Mouse (Mus musculus): ENCODE measurements at regions not wholly inside any gene's neighbourhood (a gene's known extent, or its start where the extent isn't known, plus 50 kb on each side); places are given as distances from the start of the nearest gene placed in this dataset.
A peak's percentile ranks its signal among the peaks of the same experiment; 100 is the strongest.

GRCm38 (mm10) chr19:15667889-15668623, 279.1 kb downstream of the Psat1 start:
- Histone ChIP-seq H3K27ac (ENCODE audit: low read depth, low read length) (no peak overlapping the region), H3K36me3 (ENCODE audit: control insufficient read depth, insufficient read depth) (no peaks in the 10 kb centered on the region), H3K4me2 (replicated peaks; ENCODE audit: low read depth) (no peak overlapping the region), H3K27me3 (replicated peaks; ENCODE audit: control insufficient read depth, insufficient read depth, low read length) (no peaks in the 10 kb centered on the region), H3K9ac (ENCODE audit: low read depth, low read length) (no peak overlapping the region), H3K4me1 (replicated peaks; ENCODE audit: control insufficient read depth, insufficient read depth, low read length) (no peaks in the 10 kb centered on the region), H3K9me3 (ENCODE audit: control insufficient read depth) (no peaks in the 10 kb centered on the region), H3K4me3 (ENCODE audit: low read depth, low read length) (no peak overlapping the region)
- no peak for TF ChIP-seq CTCF (IDR thresholded peaks at IDR 0.05; ENCODE audit: low read depth)
- no peak for ATAC-seq
- 32% methylated on average over 13 of the region's 13 CpGs for whole genome bisulfite sequencing

GRCm38 (mm10) chr19:15663659-15664255, 283.4 kb downstream of the Psat1 start:
- Histone ChIP-seq H3K4me2 (replicated peaks; ENCODE audit: low read depth) (no peak overlapping the region), H3K36me3 (ENCODE audit: control insufficient read depth, insufficient read depth) (no peaks in the 10 kb centered on the region), H3K4me1 (replicated peaks; ENCODE audit: control insufficient read depth, insufficient read depth, low read length) (no peaks in the 10 kb centered on the region), H3K9ac (ENCODE audit: low read depth, low read length) (no peak overlapping the region), H3K4me3 (ENCODE audit: low read depth, low read length) (no peak overlapping the region), H3K9me3 (ENCODE audit: control insufficient read depth) (no peaks in the 10 kb centered on the region), H3K27ac (ENCODE audit: low read depth, low read length) (no peak overlapping the region), H3K27me3 (replicated peaks; ENCODE audit: control insufficient read depth, insufficient read depth, low read length) (no peaks in the 10 kb centered on the region)
- ATAC-seq = no peak
- 35% methylated on average over 3 of the region's 3 CpGs for WGBS
- TF ChIP-seq CTCF (IDR thresholded peaks at IDR 0.05; ENCODE audit: low read depth) = no peak

DNA sequence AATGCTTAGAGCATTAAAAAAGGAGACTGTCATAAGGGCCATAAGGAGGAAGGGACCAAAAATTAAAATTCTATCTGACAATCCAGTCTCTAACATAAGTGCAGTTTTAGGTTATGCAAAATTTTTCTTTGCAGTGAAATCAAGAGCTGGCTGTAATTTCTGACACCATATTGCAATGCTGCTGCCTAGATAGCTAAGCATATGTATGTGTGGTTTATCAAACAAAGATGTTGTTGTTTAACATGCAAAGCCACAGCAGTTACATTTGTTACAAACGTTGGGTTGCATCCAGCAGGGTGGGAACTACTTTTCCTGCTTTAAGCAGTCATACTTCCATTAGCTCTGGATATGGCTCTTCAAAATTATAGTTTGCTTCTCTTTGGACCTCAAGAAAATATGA, 288.5 kb downstream of the Psat1 start:
- no peaks in the 10 kb centered on the region for H3K27me3 ChIP-seq (replicated peaks; ENCODE audit: control insufficient read depth, insufficient read depth, low read length)
- no peaks in the 10 kb centered on the region for H3K36me3 ChIP-seq (ENCODE audit: control insufficient read depth, insufficient read depth)
- no peak for TF ChIP-seq CTCF (IDR thresholded peaks at IDR 0.05; ENCODE audit: low read depth)
- WGBS = 56% methylated on average over 1 of the region's 1 CpGs
- H3K9ac ChIP-seq (ENCODE audit: low read depth, low read length) = no peak overlapping the region
- no peaks in the 10 kb centered on the region for H3K4me1 ChIP-seq (replicated peaks; ENCODE audit: control insufficient read depth, insufficient read depth, low read length)
- no peak overlapping the region for H3K4me3 ChIP-seq (ENCODE audit: low read depth, low read length)
- no peak overlapping the region for H3K27ac ChIP-seq (ENCODE audit: low read depth, low read length)
- H3K9me3 ChIP-seq (ENCODE audit: control insufficient read depth) = no peaks in the 10 kb centered on the region
- no peak overlapping the region for H3K4me2 ChIP-seq (replicated peaks; ENCODE audit: low read depth)
- ATAC-seq = no peak

- Histone ChIP-seq H3K4me3 (ENCODE audit: low read depth, low read length) (no peak overlapping the region), H3K9ac (ENCODE audit: low read depth, low read length) (no peak overlapping the region), H3K36me3 (ENCODE audit: control insufficient read depth, insufficient read depth) (no peaks in the 10 kb centered on the region), H3K4me2 (replicated peaks; ENCODE audit: low read depth) (no peak overlapping the region), H3K27ac (ENCODE audit: low read depth, low read length) (no peak overlapping the region), H3K27me3 (replicated peaks; ENCODE audit: control insufficient read depth, insufficient read depth, low read length) (no peaks in the 10 kb centered on the region), H3K9me3 (ENCODE audit: control insufficient read depth) (no peaks in the 10 kb centered on the region), H3K4me1 (replicated peaks; ENCODE audit: control insufficient read depth, insufficient read depth, low read length) (no peaks in the 10 kb centered on the region)
- no peak for TF ChIP-seq CTCF (IDR thresholded peaks at IDR 0.05; ENCODE audit: low read depth)
- no peak for ATAC-seq
- 39% methylated on average over 1 of the region's 1 CpGs for WGBS
Observed at GRCm38 (mm10) chr19:15657846-15658245, 289.3 kb downstream of the Psat1 start.

DNA sequence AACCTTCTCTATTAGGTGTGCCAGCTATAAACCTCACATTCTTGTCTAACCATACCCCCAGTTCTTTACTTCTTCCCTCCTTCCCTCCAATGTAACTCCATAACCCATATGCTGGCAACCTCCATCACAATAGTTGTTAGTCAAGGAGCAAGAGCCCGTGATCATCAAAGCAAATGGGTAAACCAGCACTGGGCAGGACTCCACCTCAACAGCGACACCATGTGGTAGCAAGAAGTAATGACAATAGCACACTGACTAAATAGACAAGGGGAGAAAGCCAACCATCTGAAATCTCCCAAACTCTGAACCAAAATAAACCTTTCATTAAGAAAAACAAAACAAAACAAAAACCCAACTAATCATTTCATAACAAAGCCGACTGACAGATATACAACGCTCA, 297.8 kb downstream of the Psat1 start:
- H3K27me3 ChIP-seq (replicated peaks; ENCODE audit: control insufficient read depth, insufficient read depth, low read length) = no peaks in the 10 kb centered on the region
- no peak overlapping the region for H3K4me3 ChIP-seq (ENCODE audit: low read depth, low read length)
- ATAC-seq = no peak
- TF ChIP-seq CTCF (IDR thresholded peaks at IDR 0.05; ENCODE audit: low read depth) = peak; percentile 80
- no peak overlapping the region for H3K4me2 ChIP-seq (replicated peaks; ENCODE audit: low read depth)
- 25% methylated on average over 4 of the region's 4 CpGs for WGBS
- H3K9ac ChIP-seq (ENCODE audit: low read depth, low read length) = no peak overlapping the region
- H3K4me1 ChIP-seq (replicated peaks; ENCODE audit: control insufficient read depth, insufficient read depth, low read length) = no peaks in the 10 kb centered on the region
- no peaks in the 10 kb centered on the region for H3K9me3 ChIP-seq (ENCODE audit: control insufficient read depth)
- H3K36me3 ChIP-seq (ENCODE audit: control insufficient read depth, insufficient read depth) = no peaks in the 10 kb centered on the region
- H3K27ac ChIP-seq (ENCODE audit: low read depth, low read length) = no peak overlapping the region

GRCm38 (mm10) chr19:15647313-15647712, 299.8 kb downstream of the Psat1 start:
- no peaks in the 10 kb centered on the region for H3K27me3 ChIP-seq (replicated peaks; ENCODE audit: control insufficient read depth, insufficient read depth, low read length)
- no peak overlapping the region for H3K4me3 ChIP-seq (ENCODE audit: low read depth, low read length)
- TF ChIP-seq CTCF (IDR thresholded peaks at IDR 0.05; ENCODE audit: low read depth) = no peak
- no peaks in the 10 kb centered on the region for H3K36me3 ChIP-seq (ENCODE audit: control insufficient read depth, insufficient read depth)
- no peak overlapping the region for H3K9ac ChIP-seq (ENCODE audit: low read depth, low read length)
- H3K4me2 ChIP-seq (replicated peaks; ENCODE audit: low read depth) = no peak overlapping the region
- no peak overlapping the region for H3K27ac ChIP-seq (ENCODE audit: low read depth, low read length)
- 46% methylated on average over 5 of the region's 5 CpGs for WGBS
- no peaks in the 10 kb centered on the region for H3K9me3 ChIP-seq (ENCODE audit: control insufficient read depth)
- H3K4me1 ChIP-seq (replicated peaks; ENCODE audit: control insufficient read depth, insufficient read depth, low read length) = no peaks in the 10 kb centered on the region
- ATAC-seq = no peak
